Mouse (Mus musculus) olfactory bulb, adult 2 months (tissue): ENCODE data around the gene Gadd45a. TPM values are rescaled to one million over a fixed set of nuclear protein-coding genes. Genes with fewer than 3 reads are reported as not detected.

ENCODE experiments used
- H3K27ac ChIP-seq: fragments of 200-500 bp; 2 replicates; pipeline ENCODE4 v1.5.1; 2012; ENCODE audit warnings: low read depth, low read length; ENCODE audit not compliant: insufficient read depth
- H3K4me1 ChIP-seq: fragments of 200-500 bp; 2 replicates; pipeline ENCODE4 v1.6.1; 2012; ENCODE audit warnings: low read length; ENCODE audit not compliant: control insufficient read depth, insufficient read depth
- H3K4me3 ChIP-seq: fragments of 200-500 bp; 2 replicates; pipeline ENCODE4 v1.5.1; 2012; ENCODE audit warnings: mild to moderate bottlenecking, low read depth, low read length, moderate library complexity; ENCODE audit not compliant: insufficient read depth
- CTCF ChIP-seq: fragments of 200-500 bp; IDR thresholded peaks from 2 replicates; pipeline ENCODE4 v1.5.1; 2012; ENCODE audit warnings: low read depth, mild to moderate bottlenecking, low read length, moderate library complexity; ENCODE audit not compliant: insufficient read depth
- POLR2A ChIP-seq: fragments of 200-500 bp; IDR thresholded peaks from 2 replicates; pipeline ENCODE4 v1.6.1; 2012; ENCODE audit warnings: mild to moderate bottlenecking, low read depth, low read length, moderate library complexity; ENCODE audit not compliant: insufficient read depth
- WGBS: fragments of 180-500 bp; shearing (Covaris S2); methylation state at CpG from one replicate; pipeline ENCODE4 v1.1.7; 2018; 5-methylcytosine and 5-hydroxymethylcytosine counted together
- polyA plus RNA-seq: library from polyadenylated mRNA; stranded (reverse); fragments of >200 nt; gene quantifications from 2 replicates; pipeline ENCODE4 v1.2.4, GENCODE M21; 2012; ENCODE audit warnings: low replicate concordance; ENCODE audit not compliant: missing spikeins, insufficient read depth, insufficient read length

Gene Gadd45a
- polyA plus RNA-seq, 1 experiment = not detected

DNA sequence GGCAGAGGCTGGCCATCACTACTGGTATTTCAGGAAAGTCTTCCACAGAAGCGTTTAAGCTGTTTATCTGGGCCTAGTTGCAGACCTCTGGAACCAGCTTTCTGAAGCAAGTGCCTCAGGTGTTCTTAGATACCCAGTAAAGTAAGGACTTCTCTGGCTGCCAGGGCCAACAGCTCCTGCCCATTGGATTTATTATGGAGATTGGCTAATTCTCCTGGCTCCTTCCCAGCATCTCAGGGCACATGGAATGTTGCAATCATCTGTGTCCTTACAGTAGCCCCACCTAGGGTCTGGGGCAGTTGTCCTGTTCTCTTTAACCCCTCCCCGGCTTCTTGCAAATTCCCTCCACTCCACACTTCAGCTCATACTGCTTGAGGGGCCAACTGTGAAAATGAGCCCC is 38.6 kb downstream of the Gadd45a start:
- TF ChIP-seq POLR2A = no peak
- H3K4me3 ChIP-seq = no peak overlapping the region
- 87% methylated on average over 2 of the region's 2 CpGs for WGBS
- no peak overlapping the region for H3K27ac ChIP-seq
- no peaks in the 10 kb centered on the region for H3K4me1 ChIP-seq

DNA sequence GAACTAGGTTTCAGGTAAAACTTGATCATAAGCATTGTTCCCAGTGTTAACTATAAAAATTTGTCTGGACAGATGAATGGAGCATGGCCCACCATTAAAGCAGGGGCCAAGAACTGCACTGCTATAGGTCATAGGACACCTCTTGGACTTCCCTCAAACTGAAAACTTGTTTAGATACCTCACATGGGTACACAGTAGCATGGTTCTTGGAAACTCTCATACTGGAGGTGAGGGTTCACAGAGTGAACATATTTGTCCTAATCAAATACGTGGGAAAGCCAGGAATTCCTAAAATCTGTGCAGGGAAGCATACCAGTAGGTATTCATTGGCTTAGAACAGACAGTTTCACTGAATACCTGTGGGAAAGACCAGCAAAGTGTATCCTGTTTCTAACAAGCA is 41.0 kb downstream of the Gadd45a start:
- TF ChIP-seq CTCF = no peak
- no peak for TF ChIP-seq POLR2A

DNA sequence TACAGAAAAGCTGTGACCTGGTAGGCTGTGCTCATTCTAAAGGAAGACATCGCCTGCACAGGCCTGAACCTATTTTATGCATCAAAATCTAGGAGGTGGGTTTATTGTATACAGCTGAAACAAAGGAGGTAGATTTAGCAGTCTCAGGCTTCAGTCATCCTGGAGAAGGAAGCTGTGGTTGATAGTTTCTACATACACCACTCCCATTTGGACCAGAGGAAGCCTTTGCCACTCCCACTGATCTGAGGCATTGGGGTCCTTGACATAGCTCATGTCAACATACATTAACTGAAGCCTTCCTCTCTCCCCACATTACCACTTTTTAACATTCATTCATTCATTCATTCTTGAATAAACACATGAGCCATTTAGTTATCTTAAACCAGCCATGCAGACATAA is 41.4 kb downstream of the Gadd45a start:
- Histone ChIP-seq H3K4me1 (no peaks in the 10 kb centered on the region), H3K4me3 (no peak overlapping the region), H3K27ac (no peak overlapping the region)
- TF ChIP-seq CTCF (no peak), POLR2A (no peak)
- WGBS = 98% methylated on average over 1 of the region's 1 CpGs

More for the DNA sequence above, 41.0 kb downstream of the Gadd45a start:
- Histone ChIP-seq H3K27ac (no peak overlapping the region), H3K4me3 (no peak overlapping the region), H3K4me1 (no peaks in the 10 kb centered on the region)
- 89% methylated on average over 1 of the region's 1 CpGs for WGBS

DNA sequence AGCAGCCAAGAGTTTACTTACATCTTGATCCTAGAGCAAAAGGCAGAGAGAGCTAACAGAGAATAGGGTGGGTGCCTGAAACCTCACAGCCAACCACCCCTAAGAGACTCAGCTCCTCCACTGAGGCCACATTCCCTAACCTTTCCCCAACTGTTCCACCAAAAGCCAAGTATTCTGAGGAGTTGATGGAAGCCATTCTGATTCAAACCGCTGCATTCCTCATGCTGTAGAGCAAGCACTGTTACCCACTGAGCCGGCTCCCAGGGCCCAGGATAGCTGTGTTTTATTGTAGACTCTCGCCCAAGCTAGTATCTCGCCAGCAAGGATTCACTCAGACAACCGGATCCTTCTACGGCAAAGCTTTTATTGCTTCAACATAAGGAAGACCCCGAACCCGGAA is 42.3 kb downstream of the Gadd45a start:
- WGBS = 96% methylated on average over 8 of the region's 8 CpGs
- no peaks in the 10 kb centered on the region for H3K4me1 ChIP-seq
- H3K4me3 ChIP-seq = no peak overlapping the region
- TF ChIP-seq CTCF = no peak
- TF ChIP-seq POLR2A = no peak
- no peak overlapping the region for H3K27ac ChIP-seq

DNA sequence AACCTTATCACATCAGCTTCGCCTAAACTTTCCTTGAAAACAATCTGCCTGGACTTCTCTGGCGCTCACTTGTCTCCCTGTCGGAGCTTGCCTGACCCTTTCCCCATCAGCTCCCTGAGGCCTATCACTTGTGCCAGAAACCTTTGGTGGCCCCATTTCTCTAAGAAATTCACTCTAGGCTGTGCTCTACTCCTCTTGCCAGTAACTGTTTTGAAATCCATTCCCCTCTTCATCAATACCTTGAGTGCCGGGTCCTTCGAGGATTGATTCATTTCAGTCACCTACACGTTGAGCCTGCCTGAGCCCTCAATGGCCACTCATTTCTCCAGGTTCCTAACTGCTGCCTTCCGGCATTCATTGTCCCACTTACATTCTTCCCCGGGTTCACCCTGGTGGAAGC is 44.5 kb downstream of the Gadd45a start:
- 92% methylated on average over 8 of the region's 8 CpGs for WGBS
- Histone ChIP-seq H3K27ac (no peak overlapping the region), H3K4me1 (no peaks in the 10 kb centered on the region), H3K4me3 (no peak overlapping the region)
- TF ChIP-seq POLR2A = no peak
- no peak for TF ChIP-seq CTCF

GRCm38 (mm10) chr6:66992232-66992631 is 45.0 kb downstream of the Gadd45a start:
- H3K4me3 ChIP-seq = no peak overlapping the region
- no peaks in the 10 kb centered on the region for H3K4me1 ChIP-seq
- no peak overlapping the region for H3K27ac ChIP-seq
- 83% methylated on average over 9 of the region's 9 CpGs for WGBS
- TF ChIP-seq CTCF = no peak

DNA sequence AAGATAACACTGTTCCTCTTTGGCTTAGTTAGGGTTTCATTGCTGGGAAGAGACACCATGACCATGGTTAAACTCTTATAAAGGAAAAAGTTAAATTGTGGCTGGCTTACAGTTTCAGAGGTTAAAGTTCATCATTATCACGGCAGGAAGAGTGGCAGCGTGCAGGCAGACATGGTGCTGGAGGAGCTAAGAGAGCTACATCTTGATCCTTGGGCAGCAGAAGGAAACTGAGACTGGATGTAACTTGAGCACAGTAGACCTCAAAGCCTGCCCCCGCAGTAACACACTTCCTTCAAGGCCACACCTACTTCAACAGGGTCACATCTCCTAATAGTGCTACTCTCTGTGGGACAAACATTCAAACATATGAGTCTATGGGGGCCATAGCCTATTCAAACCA is 47.7 kb downstream of the Gadd45a start:
- TF ChIP-seq POLR2A = no peak
- TF ChIP-seq CTCF = no peak
- Histone ChIP-seq H3K4me1 (no peaks in the 10 kb centered on the region), H3K27ac (no peak overlapping the region), H3K4me3 (no peak overlapping the region)
- WGBS = 93% methylated on average over 3 of the region's 3 CpGs

DNA sequence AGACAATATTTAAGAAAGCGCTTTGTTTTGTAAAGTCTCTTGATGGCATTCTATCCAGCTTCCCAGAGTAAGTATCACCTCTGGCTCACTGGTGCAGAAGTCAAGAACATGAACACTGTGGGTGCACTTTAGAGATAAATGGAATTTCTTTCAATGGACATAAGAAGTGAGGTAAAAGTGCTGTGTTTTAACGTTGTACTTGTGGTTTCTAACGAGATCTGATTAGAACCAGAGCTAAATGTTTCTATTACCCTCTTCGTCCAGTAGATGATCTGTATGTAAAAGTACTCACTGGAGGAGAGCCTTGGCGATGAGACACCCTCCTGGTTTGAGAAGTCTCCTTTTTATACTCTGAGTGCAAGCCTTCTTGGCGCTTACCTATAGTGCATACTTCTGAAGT is 48.2 kb downstream of the Gadd45a start:
- H3K4me1 ChIP-seq = no peaks in the 10 kb centered on the region
- TF ChIP-seq CTCF (no peak), POLR2A (no peak)
- H3K27ac ChIP-seq = no peak overlapping the region
- WGBS = 85% methylated on average over 6 of the region's 6 CpGs
- H3K4me3 ChIP-seq = no peak overlapping the region

GRCm38 (mm10) chr6:66988363-66988762 is 48.9 kb downstream of the Gadd45a start:
- H3K27ac ChIP-seq = no peak overlapping the region
- no peak overlapping the region for H3K4me3 ChIP-seq
- TF ChIP-seq CTCF (no peak), POLR2A (no peak)
- no peaks in the 10 kb centered on the region for H3K4me1 ChIP-seq
- 92% methylated on average over 9 of the region's 9 CpGs for WGBS

- Histone ChIP-seq H3K27ac (no peak overlapping the region), H3K4me3 (no peak overlapping the region), H3K4me1 (no peaks in the 10 kb centered on the region)
- no peak for TF ChIP-seq CTCF
- TF ChIP-seq POLR2A = no peak
- WGBS = 91% methylated on average over 3 of the region's 3 CpGs
Measured at GRCm38 (mm10) chr6:66987643-66988042, 49.6 kb downstream of the Gadd45a start.
